Mouse (Mus musculus) liver, adult 2 months (tissue): ENCODE measurements around the gene Utp18. TPM values are rescaled to one million over a fixed set of nuclear protein-coding genes. Genes with fewer than 3 reads are reported as not detected.

ENCODE experiments used
- DNase-seq: peaks from one replicate; pipeline ENCODE4 v3.0.0-alpha.2; 2011; ENCODE audit warnings: low read depth, low spot score; ENCODE audit errors: extremely low read depth
- H3K27ac ChIP-seq: fragments of 200-500 bp; replicated peaks from 2 replicates; pipeline ENCODE4 v1.5.1; 2012; ENCODE audit warnings: low read depth, mild to moderate bottlenecking, control low read depth, inconsistent platforms, low read length; ENCODE audit not compliant: insufficient read depth
- H3K27me3 ChIP-seq: fragments of 200-500 bp; 2 replicates; pipeline ENCODE4 v1.6.1; 2012; ENCODE audit warnings: mild to moderate bottlenecking, moderate library complexity, low read length, inconsistent platforms; ENCODE audit not compliant: control insufficient read depth, insufficient read depth
- H3K36me3 ChIP-seq: fragments of 200-500 bp; 2 replicates; pipeline ENCODE4 v1.6.1; 2012; ENCODE audit warnings: low read length, inconsistent platforms; ENCODE audit not compliant: control insufficient read depth, insufficient read depth
- H3K4me1 ChIP-seq: fragments of 200-500 bp; 2 replicates; pipeline ENCODE4 v1.6.1; 2011; ENCODE audit warnings: low read length; ENCODE audit not compliant: control insufficient read depth, insufficient read depth
- H3K4me3 ChIP-seq: fragments of 200-500 bp; 2 replicates; pipeline ENCODE4 v1.5.1; 2011; ENCODE audit warnings: low read depth, mild to moderate bottlenecking, control low read depth, low read length, moderate library complexity; ENCODE audit not compliant: insufficient read depth
- H3K79me2 ChIP-seq: fragments of 200-500 bp; 2 replicates; pipeline ENCODE4 v1.6.1; 2012; ENCODE audit warnings: inconsistent platforms, mild to moderate bottlenecking, low read length, moderate library complexity; ENCODE audit not compliant: control insufficient read depth, insufficient read depth
- H3K9ac ChIP-seq: fragments of 200-500 bp; 2 replicates; pipeline ENCODE4 v1.6.1; 2012; ENCODE audit warnings: low read depth, mild to moderate bottlenecking, control low read depth, inconsistent platforms, low read length
- CTCF ChIP-seq: fragments of 200-500 bp; IDR thresholded peaks from 2 replicates; pipeline ENCODE4 v1.5.1; 2011; ENCODE audit warnings: low read depth, low read length, control low read depth
- POLR2A ChIP-seq: fragments of 200-500 bp; IDR thresholded peaks from 2 replicates; pipeline ENCODE4 v1.6.1; 2011; ENCODE audit warnings: low read length, control low read depth; ENCODE audit not compliant: insufficient read depth; ENCODE audit errors: extremely low read depth
- WGBS: fragments of 180-500 bp; shearing (Covaris S2); methylation state at CpG from one replicate; pipeline ENCODE4 v1.1.7; 2018; 5-methylcytosine and 5-hydroxymethylcytosine counted together
- polyA plus RNA-seq: library from polyadenylated mRNA; depleted of rRNA; stranded (reverse); fragments of >200 nt; gene quantifications from 2 replicates; pipeline ENCODE4 v1.2.3, GENCODE M21; 2012
- total RNA-seq: library from RNA; depleted of rRNA; stranded (reverse); fragments of >200 nt; gene quantifications from 2 replicates; pipeline ENCODE4 v1.2.3, GENCODE M21; 2014

Utp18 gene
- total and polyA plus RNA-seq, 2 experiments, result 2.4 to 8.8 TPM

DNA sequence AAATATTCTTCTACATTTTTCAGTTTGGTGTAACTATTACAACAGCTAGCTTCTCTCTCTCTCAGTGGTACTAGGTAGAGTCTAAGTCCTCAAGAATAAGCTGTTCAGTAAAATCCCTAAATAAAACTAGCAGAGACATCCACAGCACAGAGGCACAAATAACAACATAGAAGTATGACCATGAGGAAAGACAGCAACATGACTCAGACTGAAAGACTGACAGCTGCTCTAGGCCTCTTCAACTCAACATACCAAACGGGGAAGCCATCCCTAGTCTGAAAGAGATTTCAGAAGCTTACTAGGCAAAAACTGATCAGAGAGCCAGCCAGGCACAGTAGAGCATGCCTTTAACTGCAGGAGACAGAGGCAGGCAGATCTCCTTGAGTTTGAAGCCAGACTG is 22.9 kb downstream of the Utp18 start:
- Histone ChIP-seq H3K4me3 (no peak overlapping the region), H3K9ac (no peak overlapping the region), H3K27me3 (no peaks in the 10 kb centered on the region), H3K27ac (no peak overlapping the region), H3K79me2 (no peaks in the 10 kb centered on the region), H3K4me1 (no peaks in the 10 kb centered on the region), H3K36me3 (peaks cover 36% of the 10 kb centered on the region)
- no peak for TF ChIP-seq CTCF
- TF ChIP-seq POLR2A, result no peak
- DNase-seq, result no peak
- WGBS, result 95% methylated on average over 1 of the region's 1 CpGs

DNA sequence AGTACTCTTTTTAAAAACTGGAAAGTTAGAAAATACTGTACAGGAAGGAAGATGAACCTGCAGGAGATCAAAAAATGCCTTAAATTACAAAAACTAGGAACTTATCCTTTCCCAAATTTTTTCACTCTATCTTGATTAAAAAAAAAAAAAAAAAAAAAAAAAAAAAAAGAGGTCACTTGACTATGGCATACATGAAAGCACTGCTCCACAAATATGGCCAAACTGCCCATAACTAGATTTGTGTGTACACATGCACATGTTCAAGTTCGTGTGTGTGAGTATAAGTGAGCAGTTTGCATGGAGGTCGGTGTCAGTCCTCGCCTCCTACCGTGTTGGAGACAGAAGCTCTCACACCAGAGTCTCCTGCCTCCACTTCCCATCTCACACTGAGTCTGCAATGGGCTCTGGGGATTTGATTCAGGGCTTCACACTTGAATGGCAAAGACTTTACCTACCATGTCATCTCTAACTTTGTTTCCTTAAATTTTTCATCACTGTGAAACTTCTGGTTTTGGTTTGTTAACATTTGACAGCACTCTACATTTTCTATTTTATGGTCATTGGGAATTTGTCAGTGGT is 23.4 kb downstream of the Utp18 start:
- H3K27me3 ChIP-seq, result no peaks in the 10 kb centered on the region
- peaks cover 32% of the 10 kb centered on the region for H3K36me3 ChIP-seq
- no peak overlapping the region for H3K27ac ChIP-seq
- no peak for TF ChIP-seq CTCF
- no peak for TF ChIP-seq POLR2A
- no peak for DNase-seq
- no peak overlapping the region for H3K4me3 ChIP-seq
- H3K79me2 ChIP-seq, result no peaks in the 10 kb centered on the region
- H3K9ac ChIP-seq, result no peak overlapping the region
- H3K4me1 ChIP-seq, result no peaks in the 10 kb centered on the region
- WGBS, result 93% methylated on average over 4 of the region's 4 CpGs

DNA sequence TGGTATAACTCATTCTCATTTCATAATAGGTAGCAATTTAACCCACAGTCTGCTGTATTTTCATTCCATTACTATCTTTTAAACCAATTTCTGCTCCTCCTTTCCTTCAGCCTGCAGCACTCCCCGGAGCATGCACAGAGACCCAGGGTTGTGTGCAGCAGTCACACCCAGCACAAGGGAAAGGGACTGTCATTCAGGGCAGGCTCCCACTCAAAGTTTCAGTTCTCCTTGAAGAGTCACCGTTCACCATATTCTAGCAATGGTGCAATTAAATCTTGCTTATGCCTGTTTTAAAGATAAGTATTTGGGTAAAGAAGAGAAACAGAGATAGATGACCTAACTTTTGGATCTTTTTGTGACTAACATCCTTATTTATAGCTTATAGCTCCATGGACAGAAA is 24.4 kb downstream of the Utp18 start:
- no peak for TF ChIP-seq CTCF
- TF ChIP-seq POLR2A, result no peak
- Histone ChIP-seq H3K79me2 (no peaks in the 10 kb centered on the region), H3K36me3 (peaks cover 24% of the 10 kb centered on the region), H3K4me1 (no peaks in the 10 kb centered on the region), H3K27me3 (no peaks in the 10 kb centered on the region), H3K9ac (no peak overlapping the region), H3K27ac (no peak overlapping the region), H3K4me3 (no peak overlapping the region)
- WGBS, result 83% methylated on average over 2 of the region's 2 CpGs
- DNase-seq, result no peak

DNA sequence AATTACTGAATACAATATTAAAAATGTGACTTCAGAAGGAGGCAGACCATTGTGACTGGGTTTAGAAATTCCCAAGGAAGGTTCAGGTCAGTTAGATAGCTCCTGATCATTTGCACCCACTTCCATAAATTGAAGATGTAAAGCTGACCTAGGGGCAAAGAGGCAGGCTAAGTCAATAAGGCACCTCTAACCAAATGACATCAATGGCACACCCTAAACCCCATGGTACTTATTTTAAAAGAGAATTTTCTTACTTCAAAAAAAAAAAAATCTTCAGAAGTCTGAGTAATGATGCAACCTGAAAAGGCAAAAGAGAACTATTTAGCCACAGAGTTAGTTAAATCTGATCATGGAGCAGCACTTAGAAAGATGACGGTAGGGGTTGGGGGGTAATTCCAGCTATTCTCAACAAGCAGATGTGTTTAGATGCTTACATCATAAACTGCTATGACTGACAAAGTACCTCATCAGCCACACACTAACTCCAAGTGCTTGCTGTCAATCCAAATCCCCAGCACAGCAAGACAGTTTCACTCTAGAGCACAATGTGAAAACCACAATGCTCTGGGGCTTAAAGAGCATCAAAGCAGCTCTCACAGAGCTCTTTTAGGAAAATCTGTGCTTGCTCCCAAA is 24.9 kb downstream of the Utp18 start:
- no peak for DNase-seq
- H3K27ac ChIP-seq, result no peak overlapping the region
- peaks cover 20% of the 10 kb centered on the region for H3K36me3 ChIP-seq
- H3K27me3 ChIP-seq, result no peaks in the 10 kb centered on the region
- no peaks in the 10 kb centered on the region for H3K4me1 ChIP-seq
- no peaks in the 10 kb centered on the region for H3K79me2 ChIP-seq
- H3K4me3 ChIP-seq, result no peak overlapping the region
- no peak overlapping the region for H3K9ac ChIP-seq
- WGBS, result 96% methylated on average over 1 of the region's 1 CpGs
- TF ChIP-seq CTCF (no peak), POLR2A (no peak)

DNA sequence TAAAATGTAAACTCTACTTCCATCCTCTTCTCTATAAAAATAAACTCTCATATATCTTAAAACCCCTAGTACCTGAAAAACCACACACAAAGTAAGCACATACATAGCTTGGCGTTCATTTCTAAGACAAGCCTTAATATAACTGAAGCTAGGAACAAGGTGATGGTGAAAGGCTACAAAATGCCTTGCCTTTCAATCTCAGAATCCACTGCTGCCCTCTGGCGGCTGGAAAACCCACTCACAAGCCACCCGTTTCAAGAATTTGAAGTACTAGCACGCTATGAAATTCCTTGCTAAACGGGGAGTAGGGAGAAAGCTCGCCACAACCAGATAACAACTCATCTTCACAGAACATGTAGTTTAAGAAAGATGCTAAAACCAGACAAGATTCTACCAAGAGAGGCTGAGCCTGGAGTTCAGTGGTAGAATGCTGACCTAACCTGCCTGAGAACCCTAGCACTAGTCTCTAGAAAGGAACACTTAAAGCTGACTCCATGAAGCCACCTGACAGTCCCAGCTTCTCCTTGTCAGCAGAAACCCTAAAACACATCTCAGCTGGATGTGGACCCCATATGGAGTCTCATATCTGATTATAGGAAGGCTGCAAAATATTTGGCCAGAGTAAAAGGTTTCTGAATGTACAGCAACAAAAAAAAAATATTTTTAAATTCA is 29.1 kb downstream of the Utp18 start:
- DNase-seq, result peak; percentile 42
- Histone ChIP-seq H3K9ac (no peak overlapping the region), H3K79me2 (no peaks in the 10 kb centered on the region), H3K36me3 (peaks cover 8% of the 10 kb centered on the region), H3K27ac (no peak overlapping the region), H3K4me1 (no peaks in the 10 kb centered on the region), H3K27me3 (no peaks in the 10 kb centered on the region), H3K4me3 (no peak overlapping the region)
- 2% methylated on average over 6 of the region's 6 CpGs for WGBS
- TF ChIP-seq CTCF, result peak; percentile 73
- no peak for TF ChIP-seq POLR2A

DNA sequence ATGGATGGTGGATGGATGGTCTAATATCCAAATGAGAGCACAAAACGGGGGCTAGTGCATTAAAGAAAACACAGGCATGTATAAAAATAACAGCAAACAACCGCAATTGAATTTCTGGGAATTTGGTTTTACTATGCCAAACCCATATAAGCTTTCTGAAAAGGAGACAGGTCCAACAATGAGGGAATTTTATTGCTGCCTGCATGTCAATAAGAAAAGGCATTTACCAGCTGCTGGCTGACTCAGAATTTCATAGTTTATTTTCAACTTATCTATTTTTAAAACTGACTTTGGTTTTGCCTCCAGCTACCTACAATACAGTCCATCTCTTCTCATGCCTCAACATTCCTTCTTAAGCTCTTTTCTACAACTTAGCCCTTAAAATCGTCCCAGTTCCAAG is 33.0 kb downstream of the Utp18 start:
- Histone ChIP-seq H3K79me2 (no peaks in the 10 kb centered on the region), H3K27ac (no peak overlapping the region), H3K27me3 (no peaks in the 10 kb centered on the region), H3K4me3 (no peak overlapping the region), H3K9ac (no peak overlapping the region), H3K4me1 (no peaks in the 10 kb centered on the region), H3K36me3 (no peaks in the 10 kb centered on the region)
- no peak for DNase-seq
- TF ChIP-seq CTCF (no peak), POLR2A (no peak)
- whole genome bisulfite sequencing, result 81% methylated on average over 3 of the region's 3 CpGs
